Comparison of ENCODE assay signal across 19 mouse cellular contexts in genomic region chr6:112909711-112910110, GRCm38 (mm10).
"Had no signal": no experiment of that assay in that cellular context is flagged by ENCODE, and none has a peak within 500 bp of the region (broad histone marks: within the 10 kb centered on the region; RNA-seq: fewer than 3 reads in every experiment).

No protein-coding gene starts in this region.

- H3K4me2 ChIP-seq: lung, embryonic 14.5 days; midbrain, embryonic 11.5 days; midbrain, embryonic 13.5 days; midbrain, embryonic 15.5 days; neural tube, embryonic 13.5 days; neural tube, embryonic 15.5 days had no signal

- H3K4me3 ChIP-seq: megakaryocyte, embryonic 14.5 days; midbrain, embryonic 13.5 days; midbrain, embryonic 15.5 days; neural tube, embryonic 13.5 days; neural tube, embryonic 15.5 days had no signal

- DNase-seq: lung, adult 18-20 months; lung, embryonic 14.5 days; lung, postnatal 14 days; lung, postnatal 36 days; retina, postnatal 1 day; right cerebral cortex, adult 18-20 months; right cerebral cortex, postnatal 25 days; right cerebral cortex, postnatal 4 days; spleen, adult 18-20 months; thymus, adult 18-20 months; thymus, postnatal 14 days; thymus, postnatal 36 days had no signal

- H3K27ac ChIP-seq: macrophage; midbrain, embryonic 13.5 days; midbrain, embryonic 15.5 days; neural tube, embryonic 13.5 days; neural tube, embryonic 15.5 days had no signal

- H3K9ac ChIP-seq: lung, embryonic 14.5 days; midbrain, embryonic 13.5 days; midbrain, embryonic 15.5 days; neural tube, embryonic 13.5 days; neural tube, embryonic 15.5 days had no signal

- H3K9me3 ChIP-seq: midbrain, embryonic 13.5 days; midbrain, embryonic 15.5 days; neural tube, embryonic 13.5 days; neural tube, embryonic 15.5 days had no signal

- ATAC-seq: midbrain, embryonic 13.5 days; midbrain, embryonic 15.5 days had no signal

- H3K27me3 ChIP-seq: megakaryocyte, embryonic 14.5 days; midbrain, embryonic 13.5 days; midbrain, embryonic 15.5 days; neural tube, embryonic 13.5 days; neural tube, embryonic 15.5 days had no signal

- H3K36me3 ChIP-seq: midbrain, embryonic 15.5 days; neural tube, embryonic 15.5 days had no signal
